Mouse (Mus musculus) C2C12 (cell line): ENCODE measurements around the gene Gm3045.

Experiments used
- CTCF ChIP-seq: IDR thresholded peaks from one replicate; pipeline ENCODE4 v1.5.1; 2011; ENCODE audit not compliant: control insufficient read depth, insufficient read depth, insufficient read length
- MYOG ChIP-seq: IDR thresholded peaks from one replicate; pipeline ENCODE4 v1.6.1; 2011; ENCODE audit not compliant: control insufficient read depth, insufficient read length; ENCODE audit errors: extremely low read depth

DNA sequence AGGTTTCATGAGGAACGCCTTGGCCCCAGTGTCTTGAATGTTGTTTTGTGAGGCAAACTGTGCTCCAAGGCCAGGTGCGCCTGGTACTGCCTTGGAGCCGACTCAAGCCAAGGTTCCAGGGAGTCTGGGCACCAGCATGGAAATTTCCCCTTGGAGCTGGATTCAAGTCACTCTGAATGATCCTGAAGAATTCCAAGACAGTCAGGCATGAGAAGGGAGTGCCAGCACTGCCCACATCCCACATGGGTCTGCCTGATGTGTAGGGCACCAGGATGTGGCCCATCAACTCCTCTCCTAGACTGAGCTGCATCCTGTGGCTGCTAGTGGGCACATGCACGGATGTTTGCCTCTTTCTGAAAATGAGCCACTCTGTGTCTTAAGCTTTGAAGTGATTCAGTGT is 42.1 kb downstream of the Gm3045 start:
- TF ChIP-seq CTCF (no peak), MYOG (no peak)
